Mouse (Mus musculus): ENCODE data around the gene Ttc9c.

DNA sequence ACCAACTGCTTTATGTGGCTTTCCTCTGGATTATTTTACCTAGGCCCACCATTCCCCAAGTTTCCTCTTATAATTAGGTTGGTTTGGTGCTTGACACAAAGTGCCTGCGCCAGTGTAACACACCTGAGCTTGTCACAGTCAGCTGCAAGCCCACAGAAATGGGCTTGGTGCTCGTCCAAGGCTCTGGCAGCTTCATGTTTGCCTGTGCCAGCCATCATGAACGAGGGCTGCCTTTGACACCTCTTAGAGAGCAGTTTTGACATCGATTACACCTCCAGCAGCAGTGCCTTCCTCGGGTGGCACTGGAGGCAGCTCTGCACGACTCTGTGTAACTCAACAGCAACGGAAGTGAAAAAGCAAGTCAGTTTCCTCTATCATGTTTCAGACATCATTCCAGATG lies 29.0 kb downstream of the Ttc9c start:
- no peak for TF ChIP-seq CTCF (conservative IDR thresholded peaks at IDR 0.05; ENCODE audit: low read length)
- TF ChIP-seq POU5F1 (IDR thresholded peaks at IDR 0.05; ENCODE audit: borderline replicate concordance, low read length): no peak
